Mouse (Mus musculus): Measurements from ENCODE around the gene Lum.

DNA sequence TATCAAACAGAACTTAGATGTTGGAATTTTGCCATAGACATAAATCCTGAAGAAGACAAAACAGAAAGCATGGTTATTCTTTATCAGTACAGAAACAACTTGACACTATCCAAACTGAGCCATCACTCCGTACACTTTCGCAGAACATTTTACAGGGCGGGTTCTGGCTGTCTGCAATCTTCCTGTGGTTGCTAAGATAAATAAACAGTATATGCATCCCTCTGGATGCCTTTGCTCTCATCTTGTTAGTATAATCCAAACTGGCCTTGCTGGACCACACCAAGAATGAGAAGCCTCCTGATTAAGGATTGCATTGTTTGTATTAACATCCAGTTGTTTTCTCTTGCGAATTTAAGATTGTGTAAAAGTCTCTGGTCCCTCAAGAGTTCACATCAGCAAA is 29.2 kb upstream of the Lum start:
- TF ChIP-seq CTCF (IDR thresholded peaks at IDR 0.05; ENCODE audit: insufficient read depth, low read length) (no peak), POLR2A (IDR thresholded peaks at IDR 0.05; ENCODE audit: borderline replicate concordance, extremely low read depth, low read depth, low read length) (no peak)

Measured in lung, adult 2 months (tissue).